Mouse (Mus musculus) cerebellum, adult 8-10 months (tissue): Measurements from ENCODE around the gene Cd200.

Experiments
- DNase-seq: peaks from one replicate; pipeline ENCODE4 v3.0.0; 2022

Gene Cd200

GRCm38 (mm10) chr16:45333678-45334375, 75.0 kb downstream of the Cd200 start:
- DNase-seq: no peak

- DNase-seq: no peak
These were observed 76.3 kb downstream of the Cd200 start for GRCm38 (mm10) chr16:45332591-45332990.
